7 mouse cellular contexts compared by ENCODE assay signal in genomic region chr5:118002059-118002458, GRCm38 (mm10). TPM values are rescaled to one million over a fixed set of nuclear protein-coding genes. Genes with fewer than 3 reads are reported as not detected.
A peak's percentile ranks its signal among the peaks of the same experiment; 100 is the strongest.
DNase-seq lines count a peak whose midpoint lies in the region; ATAC-seq lines count a peak whose summit lies in the region.

No protein-coding gene starts in this region.

- H3K36me3 ChIP-seq in embryonic facial prominence, embryonic 11.5 days (replicated peaks; ENCODE audit: control insufficient read depth, insufficient read depth, low read depth, low read length) = peaks cover 28% of the 10 kb centered on the region

- H3K4me1 ChIP-seq in embryonic facial prominence, embryonic 11.5 days (ENCODE audit: control insufficient read depth, insufficient read depth, low read length) = no peaks in the 10 kb centered on the region

- intact Hi-C loops in heart, postnatal 10 days (cut with DNase I) = loop anchor here (2.0 to 5.0 kb wide), 3 partner anchors 45 to 485 kb away; no protein-coding TSS in a partner anchor

- H3K4me3 ChIP-seq in embryonic facial prominence, embryonic 11.5 days (ENCODE audit: low read depth, low read length) = no peak overlapping the region

- H3K4me2 ChIP-seq in embryonic facial prominence, embryonic 11.5 days (ENCODE audit: low read depth, low read length) = no peak overlapping the region

- no peaks in the 10 kb centered on the region for H3K9me3 ChIP-seq in embryonic facial prominence, embryonic 11.5 days (replicated peaks; ENCODE audit: control insufficient read depth, low read length)

- no peak overlapping the region for H3K27ac ChIP-seq in embryonic facial prominence, embryonic 11.5 days (replicated peaks; ENCODE audit: low read depth, low read length)

- H3K27me3 ChIP-seq in embryonic facial prominence, embryonic 11.5 days (ENCODE audit: control insufficient read depth, insufficient read depth, low read length) = no peaks in the 10 kb centered on the region

- H3K9ac ChIP-seq in embryonic facial prominence, embryonic 11.5 days (replicated peaks; ENCODE audit: low read length) = no peak overlapping the region

- 37% methylated on average over 9 of the region's 9 CpGs for WGBS in embryonic facial prominence, embryonic 11.5 days

- DNase-seq in ES-CJ7 (ENCODE audit: low read depth, low spot score) = peak; percentile 72
- DNase-seq in adrenal gland, postnatal 25 days = peak; percentile 73
- peak; percentile 77 for DNase-seq in embryonic facial prominence, embryonic 11.5 days (ENCODE audit: low spot score)
- DNase-seq in heart, postnatal 10 days = peak; percentile 76 to 86
- DNase-seq in layer of hippocampus, adult 18-20 months (ENCODE audit: low spot score in 2 of 2) = peak; percentile 45 to 83
- DNase-seq in lung, postnatal 10 days = peak; percentile 72
- DNase-seq in right cerebral cortex, adult 2 months (ENCODE audit: low spot score in 2 of 2) = peak; percentile 78 to 79

- no peak; the same call in 1 of the 2 replicates for ATAC-seq in embryonic facial prominence, embryonic 11.5 days (replicated peaks; ENCODE audit: insufficient number of reproducible peaks, low FRiP score, low TSS enrichment, low read depth)

RNA-seq across cellular contexts. Expression of gene Tesc, which starts 25.5 kb away (rescaled TPM):
- 103 and 131 TPM in 2 replicates for total RNA-seq in adrenal gland, postnatal 25 days (2021)
- 3.4 and 3.9 TPM in 2 replicates for polyA plus RNA-seq in embryonic facial prominence, embryonic 11.5 days (2014; fragmentation: Nextera tagmentation; extraction: Ambion mirVana)
- 100 to 1,000 TPM; 111 to 112 TPM for total RNA-seq in heart, postnatal 10 days (2021)
- 10 to 100 TPM; 92.6 to 94.2 TPM for total RNA-seq in layer of hippocampus, adult 18-20 months (2021)

RNA-seq across cellular contexts. Expression of gene Fbxo21, which starts 25.5 kb away (rescaled TPM):
- 50.1 and 70.4 TPM in 2 replicates for total RNA-seq in adrenal gland, postnatal 25 days (2021)
- 67.6 and 74.6 TPM in 2 replicates for polyA plus RNA-seq in embryonic facial prominence, embryonic 11.5 days (2014; fragmentation: Nextera tagmentation; extraction: Ambion mirVana)
- 10 to 100 TPM; 47.4 to 55.5 TPM for total RNA-seq in heart, postnatal 10 days (2021)
- 100 to 1,000 TPM; 160 to 163 TPM for total RNA-seq in layer of hippocampus, adult 18-20 months (2021)
